In genomic region chr15:96518156-96518555, GRCm38 (mm10) we compare ENCODE assay signal across 27 mouse cellular contexts. TPM values are rescaled to one million over a fixed set of nuclear protein-coding genes. Genes with fewer than 3 reads are reported as not detected.
DNase-seq lines count a peak whose midpoint lies in the region; ATAC-seq and TF ChIP-seq lines count a peak whose summit lies in the region.
"Had no signal": no experiment of that assay in that cellular context is flagged by ENCODE, and none has a peak within 500 bp of the region (broad histone marks: within the 10 kb centered on the region; RNA-seq: fewer than 3 reads in every experiment).

No protein-coding gene starts in this region.

- peak; percentile 40 for DNase-seq in lung, embryonic 14.5 days
- no peak for DNase-seq in lung, adult 18-20 months
- peak; percentile 15 for DNase-seq in 416B (ENCODE audit: low read depth)
- peak; percentile 63 for DNase-seq in NIH3T3 (ENCODE audit: low read depth)
- no peak for DNase-seq in midbrain, embryonic 10.5 days (ENCODE audit: low spot score)
- DNase-seq in forebrain, embryonic 14.5 days (ENCODE audit: low spot score), result no peak
- DNase-seq: adrenal gland, postnatal 10 days; adrenal gland, postnatal 36 days; cerebellum, adult 11 months; cerebellum, adult 2 months; cerebellum, adult 9-11 months; cerebellum, postnatal 25 days; forebrain, postnatal 0 days; gastrocnemius, postnatal 25 days; heart, adult 2 months; heart, postnatal 14 days; heart, postnatal 4 days had no signal

- TF ChIP-seq POLR2A in myocyte (IDR thresholded peaks at IDR 0.05; ENCODE audit: insufficient read length, low read depth), result no peak

- no peaks in the 10 kb centered on the region for H3K9me3 ChIP-seq in lung, embryonic 14.5 days (ENCODE audit: low read depth, low read length)
- H3K9me3 ChIP-seq in midbrain, embryonic 10.5 days (replicated peaks), result no peaks in the 10 kb centered on the region
- no peaks in the 10 kb centered on the region for H3K9me3 ChIP-seq in forebrain, embryonic 14.5 days (replicated peaks; ENCODE audit: control insufficient read depth, low read length)
- H3K9me3 ChIP-seq: embryonic facial prominence, embryonic 13.5 days; forebrain, embryonic 12.5 days; heart, embryonic 10.5 days; heart, embryonic 13.5 days had no signal

- H3K4me2 ChIP-seq in lung, embryonic 14.5 days, result no peak overlapping the region
- H3K4me2 ChIP-seq in myocyte (ENCODE audit: low read depth), result peak overlapping the region; percentile 33
- H3K4me2 ChIP-seq in forebrain, embryonic 14.5 days (ENCODE audit: low read length), result no peak overlapping the region
- H3K4me2 ChIP-seq: embryonic facial prominence, embryonic 13.5 days; forebrain, embryonic 12.5 days; heart, embryonic 13.5 days; hindbrain, embryonic 14.5 days had no signal

- peaks cover 5% of the 10 kb centered on the region; the same call in 1 of the 2 replicates for H3K4me1 ChIP-seq in lung, embryonic 14.5 days (ENCODE audit: insufficient read depth)
- no peaks in the 10 kb centered on the region for H3K4me1 ChIP-seq in midbrain, embryonic 10.5 days
- no peaks in the 10 kb centered on the region for H3K4me1 ChIP-seq in forebrain, embryonic 14.5 days (ENCODE audit: control insufficient read depth, insufficient read depth, low read length)
- H3K4me1 ChIP-seq: embryonic facial prominence, embryonic 13.5 days; forebrain, embryonic 12.5 days had no signal

- no peak for TF ChIP-seq CTCF in lung, embryonic 14.5 days (IDR thresholded peaks at IDR 0.05; ENCODE audit: low read depth)

- H3K79me2 ChIP-seq in myocyte (ENCODE audit: control insufficient read depth, insufficient read depth), result no peaks in the 10 kb centered on the region

- no peak overlapping the region for H3K9ac ChIP-seq in lung, embryonic 14.5 days
- no peak overlapping the region for H3K9ac ChIP-seq in forebrain, embryonic 14.5 days (ENCODE audit: low read length)
- H3K9ac ChIP-seq: embryonic facial prominence, embryonic 13.5 days; forebrain, postnatal 0 days; heart, embryonic 13.5 days; hindbrain, embryonic 14.5 days had no signal

- H3K4me3 ChIP-seq in lung, embryonic 14.5 days (ENCODE audit: low read depth, low read length), result no peak overlapping the region
- H3K4me3 ChIP-seq in myocyte, result no peak overlapping the region
- no peak overlapping the region for H3K4me3 ChIP-seq in midbrain, embryonic 10.5 days
- H3K4me3 ChIP-seq in forebrain, embryonic 14.5 days (ENCODE audit: low read depth, low read length), result no peak overlapping the region
- H3K4me3 ChIP-seq: embryonic facial prominence, embryonic 13.5 days; erythroblast, embryonic 14.5 days; forebrain, embryonic 12.5 days; heart, adult 2 months; heart, embryonic 10.5 days; heart, embryonic 13.5 days had no signal

- ATAC-seq in lung, embryonic 14.5 days (ENCODE audit: insufficient read depth), result no peak
- ATAC-seq in forebrain, embryonic 14.5 days, result no peak
- ATAC-seq: forebrain, postnatal 0 days; hindbrain, postnatal 0 days; inflammation-experienced regulatory T-cells, adult 6 months; intestine, embryonic 16.5 days had no signal

- no peak overlapping the region for H3K27ac ChIP-seq in lung, embryonic 14.5 days (ENCODE audit: low read depth)
- H3K27ac ChIP-seq in midbrain, embryonic 10.5 days (replicated peaks), result no peak overlapping the region
- H3K27ac ChIP-seq in forebrain, embryonic 14.5 days (ENCODE audit: low read depth, low read length), result no peak overlapping the region
- H3K27ac ChIP-seq: embryonic facial prominence, embryonic 13.5 days; forebrain, embryonic 12.5 days; heart, adult 2 months; heart, embryonic 10.5 days; heart, embryonic 13.5 days; hindbrain, embryonic 14.5 days; hindbrain, postnatal 0 days had no signal

- H3K36me3 ChIP-seq in lung, embryonic 14.5 days (ENCODE audit: insufficient read depth), result no peaks in the 10 kb centered on the region
- H3K36me3 ChIP-seq in myocyte (ENCODE audit: control insufficient read depth, insufficient read depth), result no peaks in the 10 kb centered on the region
- H3K36me3 ChIP-seq in midbrain, embryonic 10.5 days, result no peaks in the 10 kb centered on the region
- H3K36me3 ChIP-seq in forebrain, embryonic 14.5 days (ENCODE audit: control insufficient read depth, insufficient read depth, low read length), result no peaks in the 10 kb centered on the region
- H3K36me3 ChIP-seq: embryonic facial prominence, embryonic 13.5 days; forebrain, embryonic 12.5 days; heart, embryonic 10.5 days; heart, embryonic 13.5 days had no signal

- H3ac ChIP-seq in myocyte (ENCODE audit: control insufficient read depth, insufficient read length), result no peak overlapping the region

- WGBS in lung, embryonic 14.5 days, result 43% methylated on average over 10 of the region's 10 CpGs
- 80% methylated on average over 10 of the region's 10 CpGs for WGBS in midbrain, embryonic 10.5 days
- 83% methylated on average over 10 of the region's 10 CpGs for WGBS in forebrain, embryonic 14.5 days

- no peaks in the 10 kb centered on the region for H3K27me3 ChIP-seq in lung, embryonic 14.5 days (ENCODE audit: insufficient read depth, low read length)
- no peaks in the 10 kb centered on the region for H3K27me3 ChIP-seq in myocyte (ENCODE audit: control insufficient read depth, insufficient read depth, insufficient read length)
- H3K27me3 ChIP-seq in midbrain, embryonic 10.5 days (ENCODE audit: low read depth, poor library complexity, severe bottlenecking), result no peaks in the 10 kb centered on the region
- H3K27me3 ChIP-seq in forebrain, embryonic 14.5 days (replicated peaks; ENCODE audit: control insufficient read depth, insufficient read depth, low read length), result no peaks in the 10 kb centered on the region
- H3K27me3 ChIP-seq: embryonic facial prominence, embryonic 13.5 days; forebrain, embryonic 12.5 days; heart, embryonic 13.5 days had no signal

TF ChIP-seq in myocyte, 11 proteins besides CTCF, POLR2A, EP300 and RAD21:
- TF ChIP-seq TCF12 (IDR thresholded peaks at IDR 0.05; ENCODE audit: insufficient read depth, poor library complexity, severe bottlenecking), result no peak

RNA-seq across cellular contexts. Expression of gene Scaf11, which starts 57.5 kb away (rescaled TPM):
- polyA plus RNA-seq in lung, embryonic 14.5 days (2014; fragmentation: Nextera tagmentation; extraction: Ambion mirVana), result 112 and 116 TPM in 2 replicates
- 21.6 TPM for polyA plus RNA-seq in myocyte (2012; fragmentation: generic; extraction: Trizol)
- polyA plus RNA-seq in midbrain, embryonic 10.5 days (2016; fragmentation: Nextera tagmentation; extraction: Ambion mirVana), result 88.9 and 102 TPM in 2 replicates
- polyA plus RNA-seq in forebrain, embryonic 14.5 days (2014; fragmentation: Nextera tagmentation; extraction: Ambion mirVana), result 50.1 and 55.7 TPM in 2 replicates

Comparison
In these comparisons a context has a peak if more than half of its experiments do, and no peak if none do; other contexts are left out.
1. DNase-seq: peak in lung, embryonic 14.5 days (single experiment), 416B (single experiment) and NIH3T3 (single experiment); none in lung, adult 18-20 months (0 of 2), midbrain, embryonic 10.5 days (single experiment) and forebrain, embryonic 14.5 days (single experiment).